In the genomic region with DNA sequence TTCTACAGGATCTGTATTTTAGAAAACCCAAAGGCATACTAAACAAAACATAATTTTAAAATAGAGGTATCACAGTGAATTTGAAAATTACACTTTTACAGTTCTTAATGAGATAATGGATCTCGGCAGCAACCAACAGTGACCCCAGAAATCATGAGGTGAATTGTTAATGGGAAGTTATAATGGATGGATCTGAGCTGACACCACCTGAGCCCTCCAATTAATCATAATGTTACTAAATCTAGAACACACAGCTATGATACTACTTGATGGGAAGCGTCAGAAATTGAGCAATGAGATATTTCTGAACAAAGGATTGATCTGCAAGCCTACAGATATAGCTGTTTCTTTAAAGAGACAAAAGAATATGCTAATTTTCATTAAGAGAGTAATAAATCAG, we compare ENCODE assay signal across 24 mouse cellular contexts.
DNase-seq lines count a peak whose midpoint lies in the region; ATAC-seq lines count a peak whose summit lies in the region.
"Had no signal": no experiment of that assay in that cellular context is flagged by ENCODE, and none has a peak within 500 bp of the region (broad histone marks: within the 10 kb centered on the region; RNA-seq: fewer than 3 reads in every experiment).

No protein-coding gene starts in this region.

- H3K27ac ChIP-seq in hindbrain, embryonic 11.5 days (ENCODE audit: low read depth, low read length) = peak overlapping the region; percentile 59; the same call in 1 of the 2 replicates
- no peak overlapping the region for H3K27ac ChIP-seq in hindbrain, embryonic 10.5 days
- no peak overlapping the region for H3K27ac ChIP-seq in midbrain, embryonic 13.5 days
- H3K27ac ChIP-seq in midbrain, embryonic 16.5 days (ENCODE audit: low read length) = no peak overlapping the region
- 0 out of 2 replicates have a peak overlapping the region, but pooled peaks have one; percentile 38 for H3K27ac ChIP-seq in hindbrain, embryonic 14.5 days
- no peak overlapping the region for H3K27ac ChIP-seq in midbrain, embryonic 14.5 days (replicated peaks; ENCODE audit: low read depth, low read length)
- H3K27ac ChIP-seq: heart, embryonic 10.5 days; heart, embryonic 15.5 days; kidney, postnatal 0 days; liver, embryonic 12.5 days had no signal

- H3K4me1 ChIP-seq in hindbrain, embryonic 11.5 days (replicated peaks; ENCODE audit: control insufficient read depth, insufficient read depth, low read length) = no peaks in the 10 kb centered on the region
- H3K4me1 ChIP-seq in hindbrain, embryonic 10.5 days (replicated peaks) = no peaks in the 10 kb centered on the region
- H3K4me1 ChIP-seq in midbrain, embryonic 13.5 days (replicated peaks) = no peaks in the 10 kb centered on the region
- H3K4me1 ChIP-seq in midbrain, embryonic 16.5 days (ENCODE audit: control insufficient read depth, insufficient read depth, low read length) = peaks cover 2% of the 10 kb centered on the region; the same call in 1 of the 2 replicates
- no peaks in the 10 kb centered on the region; the same call in 1 of the 2 replicates for H3K4me1 ChIP-seq in hindbrain, embryonic 14.5 days (replicated peaks; ENCODE audit: control insufficient read depth, insufficient read depth, low read length)
- no peaks in the 10 kb centered on the region for H3K4me1 ChIP-seq in midbrain, embryonic 14.5 days (ENCODE audit: control insufficient read depth, insufficient read depth, low read length)
- H3K4me1 ChIP-seq: heart, embryonic 10.5 days; heart, embryonic 15.5 days; liver, embryonic 12.5 days had no signal

- peak; percentile 28 for DNase-seq in hindbrain, embryonic 11.5 days (ENCODE audit: low spot score)
- DNase-seq in hindbrain, embryonic 10.5 days (ENCODE audit: low spot score) = no peak
- peak; percentile 35 for DNase-seq in hindbrain, embryonic 14.5 days (ENCODE audit: low spot score)
- peak; percentile 36 for DNase-seq in midbrain, embryonic 14.5 days
- DNase-seq: adrenal gland, postnatal 25 days; B cell, adult 2 months; cerebellum, adult 2 months; cerebellum, postnatal 14 days; gastrocnemius, postnatal 25 days; heart, adult 11 months; kidney, adult 8-10 months; kidney, postnatal 4 days; liver, postnatal 0 days; lung, postnatal 36 days; thymus, adult 2 months; thymus, postnatal 36 days had no signal

- 59% methylated on average over 2 of the region's 2 CpGs for WGBS in hindbrain, embryonic 11.5 days
- 71% methylated on average over 2 of the region's 2 CpGs for WGBS in hindbrain, embryonic 10.5 days
- WGBS in midbrain, embryonic 13.5 days = 53% methylated on average over 2 of the region's 2 CpGs
- 49% methylated on average over 2 of the region's 2 CpGs for WGBS in midbrain, embryonic 16.5 days
- WGBS in hindbrain, embryonic 14.5 days = 39% methylated on average over 2 of the region's 2 CpGs
- WGBS in midbrain, embryonic 14.5 days = 43% methylated on average over 2 of the region's 2 CpGs

- ATAC-seq in hindbrain, embryonic 11.5 days (ENCODE audit: low FRiP score) = peak; percentile 47; the same call in 1 of the 2 replicates
- ATAC-seq in midbrain, embryonic 13.5 days = peak; percentile 55; the same call in 1 of the 2 replicates
- no peak for ATAC-seq in midbrain, embryonic 16.5 days
- ATAC-seq in hindbrain, embryonic 14.5 days (ENCODE audit: low FRiP score) = no peak
- peak; percentile 31; the same call in 1 of the 2 replicates for ATAC-seq in midbrain, embryonic 14.5 days (ENCODE audit: low FRiP score, low TSS enrichment)
- no peak for ATAC-seq in erythroid progenitor cell, adult 5-6 weeks (replicated peaks; ENCODE audit: low FRiP score, poor library complexity, severe bottlenecking)
- ATAC-seq: intestine, embryonic 16.5 days; liver, embryonic 12.5 days; liver, postnatal 0 days had no signal

- no peak overlapping the region for H3K4me3 ChIP-seq in hindbrain, embryonic 11.5 days (ENCODE audit: low read depth, low read length)
- no peak overlapping the region for H3K4me3 ChIP-seq in hindbrain, embryonic 10.5 days
- no peak overlapping the region for H3K4me3 ChIP-seq in midbrain, embryonic 13.5 days (replicated peaks)
- H3K4me3 ChIP-seq in midbrain, embryonic 16.5 days (ENCODE audit: low read depth, low read length) = no peak overlapping the region
- no peak overlapping the region for H3K4me3 ChIP-seq in hindbrain, embryonic 14.5 days (replicated peaks; ENCODE audit: low read length)
- no peak overlapping the region for H3K4me3 ChIP-seq in midbrain, embryonic 14.5 days (replicated peaks; ENCODE audit: low read depth, low read length)
- H3K4me3 ChIP-seq: heart, embryonic 10.5 days; heart, embryonic 15.5 days; liver, embryonic 12.5 days had no signal

- H3K27me3 ChIP-seq in hindbrain, embryonic 11.5 days (ENCODE audit: control insufficient read depth, insufficient read depth, low read length) = no peaks in the 10 kb centered on the region
- H3K27me3 ChIP-seq in hindbrain, embryonic 10.5 days (ENCODE audit: insufficient read depth, poor library complexity, severe bottlenecking) = no peaks in the 10 kb centered on the region
- no peaks in the 10 kb centered on the region for H3K27me3 ChIP-seq in midbrain, embryonic 13.5 days
- no peaks in the 10 kb centered on the region for H3K27me3 ChIP-seq in midbrain, embryonic 16.5 days (ENCODE audit: control insufficient read depth, insufficient read depth, low read depth, low read length)
- no peaks in the 10 kb centered on the region for H3K27me3 ChIP-seq in hindbrain, embryonic 14.5 days (ENCODE audit: control insufficient read depth, insufficient read depth, low read length)
- no peaks in the 10 kb centered on the region for H3K27me3 ChIP-seq in midbrain, embryonic 14.5 days (ENCODE audit: control insufficient read depth, insufficient read depth, low read length)
- H3K27me3 ChIP-seq: heart, embryonic 15.5 days; liver, embryonic 12.5 days had no signal

- H3K9ac ChIP-seq in hindbrain, embryonic 11.5 days (ENCODE audit: low read depth, low read length) = no peak overlapping the region
- no peak overlapping the region for H3K9ac ChIP-seq in midbrain, embryonic 13.5 days (replicated peaks)
- H3K9ac ChIP-seq in midbrain, embryonic 16.5 days (ENCODE audit: low read depth, low read length) = no peak overlapping the region
- H3K9ac ChIP-seq in hindbrain, embryonic 14.5 days = no peak overlapping the region
- H3K9ac ChIP-seq in midbrain, embryonic 14.5 days (replicated peaks; ENCODE audit: low read length) = no peak overlapping the region
- H3K9ac ChIP-seq: heart, embryonic 15.5 days; liver, embryonic 12.5 days; liver, postnatal 0 days had no signal

- H3K4me2 ChIP-seq in hindbrain, embryonic 11.5 days (replicated peaks; ENCODE audit: low read depth, low read length) = no peak overlapping the region
- no peak overlapping the region for H3K4me2 ChIP-seq in midbrain, embryonic 13.5 days (replicated peaks)
- no peak overlapping the region for H3K4me2 ChIP-seq in midbrain, embryonic 16.5 days (ENCODE audit: low read length)
- no peak overlapping the region for H3K4me2 ChIP-seq in hindbrain, embryonic 14.5 days (replicated peaks)
- H3K4me2 ChIP-seq in midbrain, embryonic 14.5 days (ENCODE audit: low read length) = no peak overlapping the region
- H3K4me2 ChIP-seq: heart, embryonic 15.5 days; liver, embryonic 12.5 days had no signal

- no peaks in the 10 kb centered on the region for H3K36me3 ChIP-seq in hindbrain, embryonic 11.5 days (ENCODE audit: control insufficient read depth, insufficient read depth, low read length)
- H3K36me3 ChIP-seq in hindbrain, embryonic 10.5 days = no peaks in the 10 kb centered on the region
- no peaks in the 10 kb centered on the region for H3K36me3 ChIP-seq in midbrain, embryonic 13.5 days
- H3K36me3 ChIP-seq in midbrain, embryonic 16.5 days (ENCODE audit: control insufficient read depth, insufficient read depth, low read length) = no peaks in the 10 kb centered on the region
- no peaks in the 10 kb centered on the region for H3K36me3 ChIP-seq in hindbrain, embryonic 14.5 days (replicated peaks; ENCODE audit: control insufficient read depth, insufficient read depth)
- H3K36me3 ChIP-seq in midbrain, embryonic 14.5 days (ENCODE audit: control insufficient read depth, insufficient read depth, low read length) = no peaks in the 10 kb centered on the region
- H3K36me3 ChIP-seq: heart, embryonic 10.5 days; heart, embryonic 15.5 days; liver, embryonic 12.5 days had no signal

- no peaks in the 10 kb centered on the region for H3K9me3 ChIP-seq in hindbrain, embryonic 11.5 days (ENCODE audit: control insufficient read depth, low read length)
- H3K9me3 ChIP-seq in hindbrain, embryonic 10.5 days = no peaks in the 10 kb centered on the region
- no peaks in the 10 kb centered on the region for H3K9me3 ChIP-seq in midbrain, embryonic 13.5 days
- H3K9me3 ChIP-seq in midbrain, embryonic 16.5 days (replicated peaks; ENCODE audit: control insufficient read depth, low read length, poor library complexity, severe bottlenecking) = no peaks in the 10 kb centered on the region
- no peaks in the 10 kb centered on the region for H3K9me3 ChIP-seq in hindbrain, embryonic 14.5 days (ENCODE audit: control insufficient read depth, low read length)
- no peaks in the 10 kb centered on the region for H3K9me3 ChIP-seq in midbrain, embryonic 14.5 days (ENCODE audit: control insufficient read depth, low read length)
- H3K9me3 ChIP-seq: heart, embryonic 10.5 days; heart, embryonic 15.5 days; liver, embryonic 12.5 days had no signal

Comparison
In these comparisons a context has a peak if more than half of its experiments do, and no peak if none do; other contexts are left out.
1. ATAC-seq: peak in hindbrain, embryonic 11.5 days (single experiment), midbrain, embryonic 13.5 days (single experiment) and midbrain, embryonic 14.5 days (single experiment); none in midbrain, embryonic 16.5 days (single experiment), hindbrain, embryonic 14.5 days (single experiment) and erythroid progenitor cell, adult 5-6 weeks (single experiment).
2. H3K27ac ChIP-seq: peak in hindbrain, embryonic 11.5 days (single experiment) and hindbrain, embryonic 14.5 days (single experiment); none in hindbrain, embryonic 10.5 days (single experiment), midbrain, embryonic 13.5 days (single experiment), midbrain, embryonic 16.5 days (single experiment) and midbrain, embryonic 14.5 days (single experiment).